Mouse (Mus musculus) erythroblast, adult 5-6 weeks (primary cell): Measurements from ENCODE around the gene Lrp11. TPM values are rescaled to one million over a fixed set of nuclear protein-coding genes. Genes with fewer than 3 reads are reported as not detected.
"Not testable (repeated sequence)": the region's sequence is repeated elsewhere in the genome, so short reads cannot be mapped to it uniquely, and the experiment has no call there.

Experiments used
- ATAC-seq: replicated peaks from 2 replicates; pipeline ENCODE4 v1.8.0; 2016; ENCODE audit warnings: moderate number of reproducible peaks, mild to moderate bottlenecking, moderate TSS enrichment, inconsistent platforms; ENCODE audit not compliant: poor library complexity, low FRiP score, severe bottlenecking
- total RNA-seq, 2 experiments: library from RNA; stranded (forward) in 1 of 2; stranded (reverse) in 1 of 2; fragments of 150-400 nt in 1 of 2; fragments of 200-764, 138-1000 nt in 1 of 2; gene quantifications; 2 replicates each; pipeline versions ENCODE4 v1.2.3 to v1.2.4; 2015 to 2017; ENCODE audit warnings: low replicate concordance in 2 of 2

Gene Lrp11
- total RNA-seq (2015; ENCODE audit: low replicate concordance) = 4.0 TPM in 1 of 2 replicates, not detected in the other
- total RNA-seq (2017; ENCODE audit: low replicate concordance) = not detected in 2 replicates

GRCm38 (mm10) chr10:7589592-7590233, at the start of gene Lrp11:
Lrp11 (plus strand) TSS chr10:7589800.
- ATAC-seq = peak; percentile 96

- no peak for ATAC-seq
These were observed 11.6 kb upstream of the Lrp11 start for GRCm38 (mm10) chr10:7578002-7578401.

GRCm38 (mm10) chr10:7581401-7581800, 8.2 kb upstream of the Lrp11 start:
- no peak for ATAC-seq

- ATAC-seq = no peak
These were observed 7.3 kb upstream of the Lrp11 start for GRCm38 (mm10) chr10:7582157-7582890.

GRCm38 (mm10) chr10:7582891-7583557, 6.6 kb upstream of the Lrp11 start:
- no peak for ATAC-seq

- no peak for ATAC-seq
These were observed 2.8 kb upstream of the Lrp11 start for GRCm38 (mm10) chr10:7586771-7587170.

- ATAC-seq = no peak
These were observed 662 bp downstream of the Lrp11 start for GRCm38 (mm10) chr10:7590234-7590689.

- no peak for ATAC-seq
These were observed 1.2 kb downstream of the Lrp11 start for GRCm38 (mm10) chr10:7590792-7591191.

GRCm38 (mm10) chr10:7594797-7595196, 5.2 kb downstream of the Lrp11 start:
- no peak for ATAC-seq

- no peak for ATAC-seq
These were observed 6.7 kb downstream of the Lrp11 start for GRCm38 (mm10) chr10:7596251-7596650.

GRCm38 (mm10) chr10:7598177-7598576, 8.6 kb downstream of the Lrp11 start:
- ATAC-seq = no peak

- ATAC-seq = peak; percentile 86
These were observed 11.0 kb downstream of the Lrp11 start for GRCm38 (mm10) chr10:7600647-7601046.

GRCm38 (mm10) chr10:7605168-7605567, 15.6 kb downstream of the Lrp11 start:
- no peak for ATAC-seq

- ATAC-seq = no peak
These were observed 16.8 kb downstream of the Lrp11 start for GRCm38 (mm10) chr10:7606437-7606836.

GRCm38 (mm10) chr10:7608611-7609010, 19.0 kb downstream of the Lrp11 start:
- ATAC-seq = no peak

- ATAC-seq = no peak
These were observed 22.0 kb downstream of the Lrp11 start for GRCm38 (mm10) chr10:7611647-7612046.

- not testable (repeated sequence) for ATAC-seq
These were observed 22.6 kb downstream of the Lrp11 start for GRCm38 (mm10) chr10:7612210-7612609.

- ATAC-seq = no peak
These were observed 25.2 kb downstream of the Lrp11 start for GRCm38 (mm10) chr10:7614834-7615233.

- not testable (repeated sequence) for ATAC-seq
These were observed 27.5 kb downstream of the Lrp11 start for GRCm38 (mm10) chr10:7617146-7617545.

GRCm38 (mm10) chr10:7617556-7617955, 28.0 kb downstream of the Lrp11 start:
- not testable (repeated sequence) for ATAC-seq

- ATAC-seq = no peak
These were observed 30.2 kb downstream of the Lrp11 start for GRCm38 (mm10) chr10:7619821-7620241.
